Mouse (Mus musculus) heart, adult 11 months (tissue): Measurements from ENCODE around the gene Gm49373.

Experiments
- DNase-seq: peaks from one replicate; pipeline ENCODE4 v3.0.0; 2022

Gm49373 gene

DNA sequence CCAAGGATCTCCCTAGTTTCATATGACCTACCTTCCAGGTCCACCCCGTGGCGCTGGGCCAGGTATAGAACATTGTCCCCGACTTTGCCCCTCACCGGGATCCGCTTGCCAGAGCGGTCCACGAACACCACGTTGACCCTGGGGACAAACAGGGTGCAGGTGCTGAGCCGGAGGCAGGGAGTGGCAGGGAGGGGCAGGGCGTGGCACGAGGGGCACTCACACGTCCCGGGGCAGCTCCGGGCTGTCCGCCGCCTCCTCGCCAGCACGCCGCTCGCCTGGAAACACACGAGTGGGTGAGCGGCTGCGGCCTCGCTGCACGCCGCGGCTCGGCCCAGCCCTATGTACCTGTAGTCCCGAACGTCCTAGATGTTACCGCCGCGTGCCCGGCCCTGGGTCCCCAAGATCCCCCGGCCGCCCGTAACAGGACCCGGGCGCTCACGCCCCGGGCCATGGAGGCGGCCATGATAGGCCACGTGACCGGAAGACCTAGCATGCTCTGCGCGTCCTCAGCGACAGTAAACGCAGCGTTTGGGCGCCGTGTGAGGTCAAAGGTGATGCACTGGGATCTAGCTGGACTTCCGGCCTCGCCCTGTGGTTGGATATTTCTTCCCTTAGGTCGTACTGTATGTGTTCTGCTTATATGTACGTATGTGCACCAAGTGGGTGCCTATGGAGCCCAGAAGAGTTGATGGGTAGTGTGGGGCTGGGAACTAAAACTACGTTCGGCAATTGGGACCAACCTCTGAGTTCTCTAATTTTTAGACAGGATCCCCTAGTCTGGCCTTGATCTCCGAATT is at the start of gene Gm49373, which contains the start of gene Fdx1l:
Gene Gm49373, minus strand, starts transcription at position 53 of the 797 bp plus-strand sequence.
Gene Fdx1l, minus strand, starts transcription at position 571 of the 797 bp plus-strand sequence.
- DNase-seq, result peak; percentile 99

DNA sequence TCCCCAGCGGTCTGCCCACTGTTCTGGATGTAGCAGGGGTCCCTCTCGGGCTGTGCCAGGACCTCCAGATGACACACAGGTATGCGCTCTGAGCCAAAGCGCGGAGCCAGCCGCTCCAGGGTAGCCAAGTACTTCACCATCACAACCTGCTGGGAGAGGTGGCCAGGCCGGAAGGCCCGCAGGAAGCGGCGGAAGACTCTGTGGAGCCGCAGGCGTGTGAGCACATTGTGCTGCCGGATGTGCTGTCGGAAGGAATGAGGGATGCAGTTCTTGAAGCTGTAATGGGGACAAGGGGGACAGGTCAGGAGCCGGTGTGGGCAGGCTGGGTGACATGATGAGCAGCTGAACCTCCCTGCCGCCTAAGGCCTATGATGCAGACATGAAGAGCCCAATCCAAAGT is 48.6 kb upstream of the Gm49373 start:
- no peak for DNase-seq

- DNase-seq, result no peak
Measured at GRCm38 (mm10) chr9:21117073-21117472, 44.2 kb upstream of the Gm49373 start.

DNA sequence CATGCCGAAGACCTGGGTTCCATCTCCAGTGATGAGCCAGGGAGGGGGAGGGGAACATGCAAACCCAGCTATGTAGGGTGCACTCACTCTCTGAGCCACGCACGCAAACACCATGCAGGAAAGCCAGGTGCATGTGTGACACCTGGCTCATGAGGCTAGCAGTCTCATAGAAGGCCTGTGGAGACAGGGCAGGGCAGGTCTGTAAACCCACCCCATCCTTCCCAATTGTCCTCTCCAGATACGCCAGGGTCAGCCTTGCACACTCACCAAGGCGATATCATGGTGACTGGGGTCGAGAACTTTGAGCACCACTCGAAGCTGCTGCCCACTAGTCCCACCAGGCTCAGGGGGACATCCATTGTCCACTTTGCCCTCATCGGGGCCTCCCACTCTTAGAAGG is 42.2 kb upstream of the Gm49373 start:
- peak; percentile 84 for DNase-seq

DNA sequence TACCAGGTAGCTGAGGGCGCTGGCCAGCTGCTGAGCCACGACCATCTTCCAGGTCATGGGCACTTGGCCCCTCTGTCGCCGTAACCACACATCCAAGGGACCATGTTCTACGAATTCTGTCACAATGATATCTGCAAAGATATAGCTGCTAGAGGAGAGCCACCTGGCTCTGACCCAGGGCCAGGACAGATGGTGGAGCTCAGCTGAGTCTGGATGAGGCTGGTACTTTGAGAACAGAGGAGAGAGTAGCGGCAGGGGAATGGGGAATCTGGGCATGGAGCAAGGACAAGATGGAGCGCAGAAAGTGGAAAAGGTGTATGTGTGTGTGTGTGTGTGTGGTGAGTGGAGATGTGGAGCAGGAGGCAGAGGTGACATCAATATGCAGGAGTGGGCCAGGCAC is 41.3 kb upstream of the Gm49373 start:
- DNase-seq, result no peak

DNA sequence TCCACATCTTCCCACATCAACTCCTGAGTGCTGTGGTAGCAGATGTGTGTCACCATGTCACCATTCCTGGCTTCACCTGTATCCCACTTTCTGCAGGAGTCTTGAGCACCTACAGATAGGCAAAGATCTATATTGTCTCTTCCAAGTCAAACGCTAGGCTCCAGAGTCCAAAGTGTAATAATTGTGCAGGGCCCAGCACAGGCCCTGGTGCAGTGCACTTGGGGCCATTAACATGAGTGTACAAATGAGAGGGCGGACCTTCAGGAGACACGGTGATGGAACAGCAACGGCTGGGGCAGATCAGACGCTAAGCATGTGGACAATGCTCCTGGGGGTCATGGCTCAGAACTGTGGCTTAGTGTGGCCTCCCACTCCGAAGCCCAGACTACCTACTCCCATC is 40.9 kb upstream of the Gm49373 start:
- no peak for DNase-seq

DNA sequence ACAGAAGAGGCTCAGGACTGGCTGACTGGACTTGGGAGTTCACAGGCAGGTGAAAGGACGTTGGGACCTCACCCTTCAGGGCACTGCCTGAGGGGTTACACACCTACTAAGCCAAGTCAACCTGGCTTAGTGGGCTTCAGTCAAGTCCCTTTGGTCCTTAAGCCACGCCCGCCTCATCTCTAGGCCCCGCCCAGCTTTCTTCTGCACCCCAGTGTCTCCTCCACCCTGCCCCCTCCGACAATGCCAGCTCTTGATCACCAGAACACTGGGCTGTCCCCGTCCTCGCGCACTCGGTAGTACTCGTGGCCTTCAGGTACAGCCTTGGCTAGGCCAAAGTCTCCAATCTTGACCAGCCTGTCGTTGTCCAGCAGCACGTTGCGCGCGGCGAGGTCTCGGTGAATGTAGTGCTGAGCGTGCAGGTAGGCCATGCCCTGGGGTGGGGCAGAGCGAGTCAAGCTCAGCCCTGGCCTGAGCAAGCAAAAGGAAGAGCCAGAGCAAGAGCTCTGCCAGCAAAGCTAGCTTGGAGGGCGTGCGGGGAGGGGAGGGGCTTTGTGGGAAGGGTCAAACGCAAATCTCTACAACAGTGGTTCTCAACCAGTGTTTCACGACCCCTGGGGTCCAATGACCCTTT is 34.8 kb upstream of the Gm49373 start:
- DNase-seq, result no peak

DNA sequence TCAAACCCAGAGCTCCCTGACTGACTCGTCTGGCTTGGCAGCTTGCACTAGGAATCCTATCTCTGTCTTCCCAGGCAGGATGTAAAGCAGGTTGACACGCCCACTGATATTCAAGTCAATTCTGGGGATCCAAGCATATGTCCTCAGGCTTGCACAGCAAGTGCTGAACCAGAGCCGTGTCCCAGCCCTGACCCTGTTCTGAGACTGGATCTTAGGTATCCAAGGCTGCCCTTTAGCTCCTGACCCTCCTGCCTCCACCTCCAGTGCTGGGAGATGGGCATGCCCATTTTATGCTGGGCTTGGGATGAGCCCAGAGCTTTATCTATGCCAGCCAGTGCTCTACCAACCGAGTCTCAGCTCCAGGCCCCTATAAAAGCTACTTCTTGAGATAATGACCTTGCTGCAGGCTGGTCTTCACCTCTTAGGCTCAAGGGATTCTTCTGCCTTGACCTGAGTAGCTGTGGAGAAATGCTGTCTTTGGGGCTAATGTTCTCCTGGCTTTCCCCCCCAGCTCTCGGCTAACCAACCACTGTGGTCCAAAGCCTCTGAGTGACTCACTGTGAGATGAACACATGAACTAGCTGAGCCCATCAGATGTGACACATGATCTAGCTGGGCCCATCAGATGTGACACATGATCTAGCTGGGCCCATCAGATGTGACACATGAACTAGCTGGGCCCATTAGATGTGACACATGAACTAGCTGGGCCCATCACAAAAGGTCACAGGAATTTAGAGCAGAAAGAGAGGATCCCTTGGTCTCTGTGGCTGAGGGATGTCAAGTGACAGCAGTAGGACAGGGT is 33.1 kb upstream of the Gm49373 start:
- DNase-seq, result no peak

DNA sequence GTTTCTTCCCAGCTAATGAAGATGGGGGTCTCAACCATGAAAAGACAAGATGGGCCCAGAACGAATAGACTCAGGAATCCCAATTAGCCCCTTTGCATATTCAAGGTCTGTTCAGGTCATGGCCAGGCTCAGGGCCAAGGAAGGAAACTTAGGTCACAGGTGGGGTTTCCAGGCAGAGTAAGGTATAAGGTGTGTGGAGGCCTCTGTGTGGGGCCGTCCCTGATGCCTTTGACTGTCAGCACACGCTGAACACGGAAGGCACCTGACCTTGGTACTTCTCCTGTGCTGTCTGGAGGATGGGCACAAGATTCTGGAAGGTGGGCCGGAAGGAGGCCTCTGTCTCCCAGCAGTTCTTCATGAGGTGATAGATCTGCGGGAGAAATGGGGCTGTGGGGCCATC is 31.9 kb upstream of the Gm49373 start:
- no peak for DNase-seq

GRCm38 (mm10) chr9:21102076-21102475 is 29.2 kb upstream of the Gm49373 start:
- no peak for DNase-seq

DNA sequence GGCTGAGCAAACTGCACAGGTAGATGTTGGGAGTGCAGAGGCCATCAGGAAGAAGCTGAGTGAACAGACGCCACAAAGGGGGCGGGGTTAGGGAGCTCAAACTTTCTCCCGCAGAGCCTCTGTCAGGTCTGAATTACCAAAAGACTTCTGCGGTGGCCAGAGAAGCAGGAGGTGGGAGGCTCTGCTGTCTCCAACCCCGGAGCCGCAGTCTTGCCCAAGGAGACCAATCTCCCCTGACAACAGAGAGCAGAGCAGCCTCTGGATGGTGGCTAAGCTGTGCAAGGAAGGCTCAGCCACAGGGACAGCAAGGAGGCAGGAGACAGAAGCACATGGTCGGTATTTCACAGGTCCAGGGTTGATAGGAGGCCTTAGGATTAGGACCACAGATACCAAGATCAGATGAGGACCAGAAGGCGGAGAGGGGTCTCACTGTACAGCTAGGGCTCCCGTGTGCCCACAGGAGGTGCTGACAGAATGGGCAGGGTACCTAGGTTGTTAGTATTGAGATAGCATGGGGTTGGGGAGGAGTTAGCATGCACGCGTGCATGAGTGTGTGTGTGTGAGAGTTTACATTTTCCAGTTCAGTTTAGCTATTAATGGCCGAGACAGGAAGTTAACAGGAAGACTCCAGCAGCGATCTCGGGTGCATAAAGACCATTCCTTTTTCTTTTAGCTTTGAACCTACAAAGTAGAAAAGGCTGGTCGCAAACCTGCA is 27.7 kb upstream of the Gm49373 start:
- no peak for DNase-seq

GRCm38 (mm10) chr9:21097793-21098192 is 24.9 kb upstream of the Gm49373 start:
- DNase-seq, result no peak

GRCm38 (mm10) chr9:21095958-21096357 is 23.1 kb upstream of the Gm49373 start:
- DNase-seq, result no peak

- DNase-seq, result peak; percentile 93
Measured at GRCm38 (mm10) chr9:21093423-21093822, 20.5 kb upstream of the Gm49373 start.

DNA sequence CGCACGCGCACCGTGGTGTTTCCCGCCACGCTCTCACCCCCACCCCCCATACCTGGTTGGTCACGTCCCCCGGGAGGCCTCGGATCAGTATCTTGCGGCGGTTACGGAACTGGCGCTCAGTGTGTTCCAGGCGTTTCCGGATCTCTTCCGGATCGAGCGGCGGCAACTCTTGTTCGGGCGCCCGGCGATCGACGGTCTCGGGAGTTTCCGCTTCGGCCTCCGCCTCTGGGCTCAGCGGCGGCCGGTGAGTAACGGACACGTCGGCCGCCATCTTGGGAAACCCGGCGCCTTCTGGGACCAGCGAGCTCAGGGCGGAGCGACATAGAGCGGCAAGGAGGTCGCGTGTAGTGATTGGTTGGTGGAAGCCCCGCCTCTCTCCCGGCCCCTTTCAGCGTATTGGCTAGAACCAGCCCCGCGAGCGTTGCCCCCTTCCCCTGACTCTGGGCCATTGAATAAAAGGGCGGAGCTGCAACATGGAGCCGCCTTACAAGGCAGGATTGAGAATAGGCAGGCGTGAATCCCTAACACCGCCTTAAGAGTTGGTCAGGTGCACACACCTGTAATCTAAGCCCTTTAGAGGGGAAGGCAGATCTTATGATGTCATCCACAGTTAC is 18.9 kb upstream of the Gm49373 start, which contains the start of the genes Gm38431 and Raver1:
Gene Gm38431, minus strand, starts transcription at position 291 of the 614 bp plus-strand sequence.
Gene Raver1, minus strand, starts transcription at position 302 of the 614 bp plus-strand sequence.
- DNase-seq, result peak; percentile 100

GRCm38 (mm10) chr9:21090972-21091706 is 18.2 kb upstream of the Gm49373 start:
- DNase-seq, result no peak

GRCm38 (mm10) chr9:21090537-21090936 is 17.6 kb upstream of the Gm49373 start:
- no peak for DNase-seq

DNA sequence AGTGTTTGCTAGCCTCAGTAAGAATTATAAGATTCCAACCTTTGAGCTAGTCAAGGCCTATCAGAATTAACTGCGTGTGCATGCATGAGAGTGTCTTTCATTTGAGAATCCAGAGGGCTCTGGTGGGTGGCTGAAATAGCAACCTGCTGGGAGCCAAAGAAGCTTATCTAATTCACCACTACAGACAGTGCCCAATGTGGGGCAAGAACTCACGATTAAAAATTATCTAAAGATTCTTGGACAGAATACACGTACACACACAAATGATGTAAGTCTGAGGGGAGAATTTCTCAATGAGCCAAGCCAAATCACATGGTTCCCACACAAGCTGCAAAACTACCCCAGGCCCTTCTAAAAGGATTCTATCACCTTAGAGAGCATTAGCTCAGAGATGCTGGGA is 10.4 kb upstream of the Gm49373 start:
- DNase-seq, result no peak

DNA sequence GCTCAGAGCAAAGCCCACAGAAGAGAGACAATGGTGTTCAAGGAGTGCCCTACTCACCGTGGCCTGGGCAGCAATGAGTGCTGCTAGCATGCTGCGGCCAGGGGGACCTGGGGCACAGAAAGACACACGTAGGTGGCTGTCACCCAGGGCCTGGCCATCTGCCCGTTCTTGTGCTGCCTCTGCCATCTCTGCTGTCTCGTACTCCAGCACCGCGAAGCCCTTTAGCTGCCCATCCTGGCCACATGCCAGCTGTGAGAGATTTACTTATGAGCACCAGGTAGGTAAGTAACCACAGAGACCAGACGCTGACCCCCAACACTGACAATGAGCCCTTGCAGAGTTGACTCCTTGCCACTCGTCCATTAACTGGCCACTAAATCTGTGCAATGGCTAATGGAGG is 8.2 kb upstream of the Gm49373 start:
- DNase-seq, result no peak

GRCm38 (mm10) chr9:21075625-21076024 is 2.7 kb upstream of the Gm49373 start:
- DNase-seq, result peak; percentile 90

GRCm38 (mm10) chr9:21074173-21074572 is 1.3 kb upstream of the Gm49373 start:
- peak; percentile 92 for DNase-seq
